Mouse (Mus musculus): ENCODE results near the gene Sdc3. TPM values are rescaled to one million over a fixed set of nuclear protein-coding genes. Genes with fewer than 3 reads are reported as not detected.

Gene Sdc3
- total RNA-seq, 2 experiments from 2014 or later, result 23.3 to 25.2 TPM

GRCm38 (mm10) chr4:130790180-130790579 is 2.2 kb upstream of the Sdc3 start:
- intact Hi-C loops (cut with DNase I; ENCODE audit: low total_unique reads), result loop anchor here (5.0 kb wide), 1 partner anchor 87 kb away; no protein-coding TSS in a partner anchor
- peak; percentile 67 for DNase-seq

- intact Hi-C loops (cut with DNase I; ENCODE audit: low total_unique reads), result loop anchor here (5.0 kb wide), 1 partner anchor 85 kb away; no protein-coding TSS in a partner anchor
- no peak for DNase-seq
Measured at GRCm38 (mm10) chr4:130791811-130792375, 444 bp upstream of the Sdc3 start.

GRCm38 (mm10) chr4:130793180-130793501 is 804 bp downstream of the Sdc3 start:
- DNase-seq, result no peak
- intact Hi-C loops (cut with DNase I; ENCODE audit: low total_unique reads), result loop anchor here (5.0 kb wide), 1 partner anchor 84 kb away; no protein-coding TSS in a partner anchor

- no peak for DNase-seq
- intact Hi-C loops (cut with DNase I; ENCODE audit: low total_unique reads), result loop anchor here (5.0 kb wide), 1 partner anchor 83 kb away; no protein-coding TSS in a partner anchor
Measured at GRCm38 (mm10) chr4:130794771-130795170, 2.4 kb downstream of the Sdc3 start.

GRCm38 (mm10) chr4:130795970-130796369 is 3.6 kb downstream of the Sdc3 start:
- intact Hi-C loops (cut with DNase I; ENCODE audit: low total_unique reads), result no loop called here
- no peak for DNase-seq

- DNase-seq, result no peak
- intact Hi-C loops (cut with DNase I; ENCODE audit: low total_unique reads), result no loop called here
Measured at GRCm38 (mm10) chr4:130797201-130798051, 5.1 kb downstream of the Sdc3 start.

GRCm38 (mm10) chr4:130798416-130798815 is 6.1 kb downstream of the Sdc3 start:
- intact Hi-C loops (cut with DNase I; ENCODE audit: low total_unique reads), result no loop called here

GRCm38 (mm10) chr4:130799118-130799517 is 6.8 kb downstream of the Sdc3 start:
- intact Hi-C loops (cut with DNase I; ENCODE audit: low total_unique reads), result no loop called here
- DNase-seq, result peak; percentile 43

More at GRCm38 (mm10) chr4:130798416-130798815, 6.1 kb downstream of the Sdc3 start:
- no peak for DNase-seq

- no peak for DNase-seq
- intact Hi-C loops (cut with DNase I; ENCODE audit: low total_unique reads), result no loop called here
Measured at GRCm38 (mm10) chr4:130799582-130799981, 7.2 kb downstream of the Sdc3 start.

GRCm38 (mm10) chr4:130800147-130800546 is 7.8 kb downstream of the Sdc3 start:
- intact Hi-C loops (cut with DNase I; ENCODE audit: low total_unique reads), result no loop called here
- DNase-seq, result no peak

GRCm38 (mm10) chr4:130801198-130801597 is 8.9 kb downstream of the Sdc3 start:
- intact Hi-C loops (cut with DNase I; ENCODE audit: low total_unique reads), result no loop called here
- no peak for DNase-seq

GRCm38 (mm10) chr4:130801624-130802329 is 9.4 kb downstream of the Sdc3 start:
- intact Hi-C loops (cut with DNase I; ENCODE audit: low total_unique reads), result no loop called here
- DNase-seq, result no peak

- no peak for DNase-seq
- intact Hi-C loops (cut with DNase I; ENCODE audit: low total_unique reads), result no loop called here
Measured at GRCm38 (mm10) chr4:130803591-130803990, 11.3 kb downstream of the Sdc3 start.

GRCm38 (mm10) chr4:130804292-130804691 is 12.0 kb downstream of the Sdc3 start:
- DNase-seq, result no peak
- intact Hi-C loops (cut with DNase I; ENCODE audit: low total_unique reads), result no loop called here

GRCm38 (mm10) chr4:130804771-130805361 is 12.5 kb downstream of the Sdc3 start:
- intact Hi-C loops (cut with DNase I; ENCODE audit: low total_unique reads), result no loop called here
- peak; percentile 74 for DNase-seq

- no peak for DNase-seq
- intact Hi-C loops (cut with DNase I; ENCODE audit: low total_unique reads), result no loop called here
Measured at GRCm38 (mm10) chr4:130805746-130806145, 13.4 kb downstream of the Sdc3 start.

GRCm38 (mm10) chr4:130806746-130807145 is 14.4 kb downstream of the Sdc3 start:
- DNase-seq, result no peak
- intact Hi-C loops (cut with DNase I; ENCODE audit: low total_unique reads), result no loop called here

- intact Hi-C loops (cut with DNase I; ENCODE audit: low total_unique reads), result no loop called here
- no peak for DNase-seq
Measured at GRCm38 (mm10) chr4:130809784-130810183, 17.4 kb downstream of the Sdc3 start.

- no peak for DNase-seq
Measured at GRCm38 (mm10) chr4:130810845-130811244, 18.5 kb downstream of the Sdc3 start.

GRCm38 (mm10) chr4:130811385-130811784 is 19.0 kb downstream of the Sdc3 start:
- intact Hi-C loops (cut with DNase I; ENCODE audit: low total_unique reads), result no loop called here
- DNase-seq, result no peak

More at GRCm38 (mm10) chr4:130810845-130811244, 18.5 kb downstream of the Sdc3 start:
- intact Hi-C loops (cut with DNase I; ENCODE audit: low total_unique reads), result no loop called here
